Mouse (Mus musculus): ENCODE measurements at regions not wholly inside any gene's neighbourhood (a gene's known extent, or its start where the extent isn't known, plus 50 kb on each side); places are given as distances from the start of the nearest gene placed in this dataset.

DNA sequence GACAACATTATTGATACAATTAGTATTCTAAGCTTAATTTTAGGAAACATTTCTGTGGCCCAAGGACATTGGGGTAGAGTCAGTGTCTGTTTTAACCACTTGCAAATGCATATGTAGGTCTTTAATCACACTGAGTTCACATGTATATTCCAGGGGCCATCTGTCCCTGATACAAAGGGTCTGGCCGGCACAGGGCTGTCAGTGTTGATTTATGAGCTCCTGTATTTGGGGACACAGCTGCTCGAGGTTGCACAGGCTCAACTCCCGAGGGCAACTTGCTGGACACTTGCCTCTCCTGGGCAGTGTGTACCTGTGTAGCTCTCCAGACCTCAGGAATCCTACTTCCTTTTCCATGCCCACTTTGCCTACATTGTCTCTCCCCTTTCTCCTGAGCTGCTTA is 221.0 kb downstream of the Abcc12 start:
- no peak for DNase-seq

- DNase-seq, result no peak
Observed at GRCm38 (mm10) chr8:86353816-86354215, 226.7 kb downstream of the Abcc12 start.

DNA sequence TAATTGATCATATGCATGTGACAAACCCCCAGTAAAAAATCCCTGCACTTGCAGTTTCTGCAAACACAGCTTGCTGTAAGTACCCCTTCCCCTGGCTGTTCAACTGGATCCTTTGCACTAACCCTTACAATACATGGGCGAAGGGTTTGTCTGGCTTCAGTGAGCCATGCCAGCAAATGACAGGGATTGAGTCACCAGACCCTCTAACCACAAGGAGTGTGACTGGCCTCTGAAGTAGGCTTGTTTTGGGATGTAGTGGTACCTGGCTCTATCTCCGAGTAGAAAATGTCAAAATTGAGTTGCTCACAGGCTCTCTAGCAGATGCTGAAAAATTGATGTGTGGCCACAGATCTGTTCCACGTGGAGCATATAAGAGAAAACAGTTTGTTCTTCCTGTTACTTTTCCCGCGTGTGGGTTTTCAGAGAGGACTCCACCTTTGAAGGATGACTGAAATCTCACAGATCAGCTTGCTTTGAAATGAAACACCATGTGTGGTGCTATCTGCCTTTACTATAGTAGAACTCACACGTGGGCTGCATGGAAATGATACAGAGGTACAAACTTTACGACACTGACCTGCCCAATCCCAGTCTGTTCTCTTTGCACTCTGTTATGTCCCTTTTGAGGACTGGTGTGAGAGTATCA is 228.8 kb downstream of the Abcc12 start:
- no peak for DNase-seq

GRCm38 (mm10) chr8:86350128-86350527 is 230.4 kb downstream of the Abcc12 start:
- no peak for DNase-seq

DNA sequence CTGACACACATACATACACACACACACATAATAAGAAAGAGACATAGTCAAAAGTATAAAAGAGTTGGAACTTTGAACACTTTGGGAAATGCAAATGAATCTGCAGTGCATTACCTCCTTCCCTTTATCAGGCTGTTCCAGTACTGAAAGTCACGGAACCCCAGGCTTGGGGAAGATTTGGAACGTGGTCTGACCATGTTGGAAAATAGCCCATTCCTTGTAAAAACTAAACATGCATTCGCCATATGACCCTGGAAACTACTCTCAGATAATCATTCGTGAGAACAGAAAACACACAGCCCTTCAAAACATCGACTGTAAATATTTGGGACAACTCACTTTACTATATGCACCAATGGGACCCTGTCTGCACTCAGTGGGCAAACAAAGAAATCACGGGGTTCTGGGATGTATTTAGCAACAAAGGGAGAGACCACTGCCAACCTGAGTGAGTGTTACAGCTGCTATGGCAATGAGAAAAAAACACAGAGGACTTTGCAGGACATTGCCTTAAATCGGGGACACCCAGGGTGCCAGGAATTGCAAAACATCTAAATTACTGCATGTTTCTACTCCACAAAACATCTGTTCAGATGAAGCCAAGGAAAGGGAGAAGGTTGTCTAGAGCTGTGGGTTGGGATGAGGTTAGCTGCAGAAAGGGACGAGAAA is 238.3 kb downstream of the Abcc12 start:
- DNase-seq, result peak; percentile 8

GRCm38 (mm10) chr8:86338574-86339264 is 241.8 kb downstream of the Abcc12 start:
- DNase-seq, result no peak

GRCm38 (mm10) chr8:86331383-86331782 is 249.1 kb downstream of the Abcc12 start:
- DNase-seq, result no peak

DNA sequence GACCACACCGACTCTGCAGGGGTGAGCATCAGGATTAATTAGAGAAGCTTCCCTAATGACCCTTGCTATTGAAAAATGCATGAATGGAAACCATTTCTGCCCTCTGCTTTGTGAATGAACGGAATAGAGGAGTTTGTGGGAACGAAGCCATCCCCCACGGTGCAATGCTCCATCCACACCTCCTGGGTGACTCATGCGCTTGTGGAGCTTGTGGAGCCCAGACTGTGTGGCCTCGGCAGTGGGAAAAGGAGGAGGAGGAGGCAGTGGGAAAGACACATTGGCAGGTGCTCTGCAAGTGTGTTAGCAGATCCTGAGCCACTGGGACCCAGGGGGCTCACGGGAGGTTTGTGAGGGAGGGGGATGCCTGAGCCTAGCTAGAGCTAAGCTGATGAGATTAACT is 251.9 kb downstream of the Abcc12 start:
- no peak for DNase-seq

- no peak for DNase-seq
Observed at GRCm38 (mm10) chr8:86327982-86328381, 252.5 kb downstream of the Abcc12 start.

GRCm38 (mm10) chr8:86325040-86325439 is 255.4 kb downstream of the Abcc12 start:
- no peak for DNase-seq

GRCm38 (mm10) chr8:86324542-86324941 is 255.9 kb downstream of the Abcc12 start:
- no peak for DNase-seq

DNA sequence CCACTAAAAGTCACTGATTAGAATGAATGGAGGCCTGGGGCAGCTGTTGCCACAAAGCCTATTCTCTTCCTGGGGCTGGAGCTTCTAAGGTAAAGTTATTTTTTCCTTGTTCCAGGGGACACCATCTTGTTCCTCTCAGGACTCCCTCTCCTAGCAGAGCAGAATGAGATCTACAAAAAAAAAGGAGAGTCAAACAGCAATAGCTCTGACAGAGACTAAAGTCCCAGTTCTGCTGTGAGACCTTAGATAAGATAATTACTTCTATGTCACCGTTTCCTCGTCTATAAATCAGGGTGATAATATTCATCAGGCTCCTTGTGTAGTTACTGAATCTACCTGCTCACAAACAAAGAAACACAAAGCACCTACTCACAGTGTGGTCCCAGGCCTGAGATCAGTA is 256.7 kb downstream of the Abcc12 start:
- no peak for DNase-seq

GRCm38 (mm10) chr8:86322494-86322893 is 258.0 kb downstream of the Abcc12 start:
- no peak for DNase-seq

GRCm38 (mm10) chr8:86320938-86321337 is 259.5 kb downstream of the Abcc12 start:
- DNase-seq, result no peak

DNA sequence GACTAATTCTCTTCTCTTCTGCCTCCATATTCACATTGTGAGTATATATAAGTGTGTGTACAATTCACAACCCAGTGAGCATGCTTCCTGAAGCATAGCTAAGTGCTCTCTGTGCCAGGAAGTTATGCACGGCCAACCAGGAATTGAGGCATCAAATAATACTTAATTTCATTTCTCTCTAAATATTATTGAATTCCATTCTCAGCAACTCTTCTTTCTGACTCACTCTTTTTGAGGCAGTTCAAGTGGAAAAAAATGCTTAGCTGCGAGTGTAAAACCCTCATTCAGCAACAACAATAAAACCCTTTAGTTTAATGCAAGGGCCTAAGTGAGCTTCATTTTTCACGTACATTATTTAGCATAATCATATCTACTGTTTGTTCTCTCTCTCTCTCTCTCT is 262.0 kb downstream of the Abcc12 start:
- no peak for DNase-seq

DNA sequence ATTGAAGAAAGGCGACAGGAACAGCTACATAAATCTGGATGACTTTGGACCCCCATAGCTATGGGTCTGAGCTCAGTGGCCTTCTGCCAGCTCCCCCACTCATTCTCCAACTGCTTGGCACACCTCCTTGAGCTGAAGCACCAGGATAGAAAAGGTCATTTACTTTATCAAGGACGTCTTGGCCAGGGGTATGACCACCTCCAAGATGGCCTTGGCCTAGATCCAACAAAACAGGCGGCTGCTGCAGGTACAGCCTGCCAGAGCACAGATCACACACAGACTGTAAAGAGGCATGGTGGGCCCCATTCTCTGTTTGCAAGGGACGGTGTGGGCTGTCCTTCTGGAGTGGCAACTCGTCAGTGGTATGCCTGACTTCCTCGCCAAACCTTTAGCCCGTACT is 264.2 kb downstream of the Abcc12 start:
- no peak for DNase-seq

DNA sequence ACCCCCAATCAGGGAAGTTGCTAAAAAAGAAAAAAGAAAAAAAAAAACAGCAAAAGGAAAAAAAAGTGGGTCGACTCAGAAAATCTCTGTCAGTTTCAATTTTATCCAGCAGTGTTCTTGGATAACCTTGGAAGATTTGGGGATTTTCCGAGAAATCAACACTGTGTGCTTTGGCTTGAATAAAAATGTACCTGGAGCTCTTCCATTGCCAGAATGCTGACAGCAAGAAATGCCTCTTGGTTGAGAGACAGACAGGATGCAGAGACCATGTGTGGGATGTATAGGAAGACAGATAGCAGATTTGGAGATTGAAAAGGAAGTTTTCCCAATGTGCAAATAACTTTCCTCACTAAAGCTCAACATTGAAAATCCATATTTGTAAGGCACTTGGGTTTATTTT is 271.0 kb downstream of the Abcc12 start:
- no peak for DNase-seq

GRCm38 (mm10) chr8:86307339-86307738 is 273.1 kb downstream of the Abcc12 start:
- DNase-seq, result peak; percentile 13

GRCm38 (mm10) chr8:86301885-86302509 is 278.5 kb downstream of the Abcc12 start:
- DNase-seq, result no peak

- no peak for DNase-seq
Observed at GRCm38 (mm10) chr8:86288713-86289384, 291.6 kb downstream of the Abcc12 start.

- no peak for DNase-seq
Observed at GRCm38 (mm10) chr8:86282922-86283321, 297.6 kb downstream of the Abcc12 start.

GRCm38 (mm10) chr8:86280093-86280721 is 300.3 kb downstream of the Abcc12 start:
- DNase-seq, result no peak

All from gastrocnemius, postnatal 25 days (tissue).